Mouse (Mus musculus): ENCODE measurements around the gene Egln2.

The Egln2 gene

DNA sequence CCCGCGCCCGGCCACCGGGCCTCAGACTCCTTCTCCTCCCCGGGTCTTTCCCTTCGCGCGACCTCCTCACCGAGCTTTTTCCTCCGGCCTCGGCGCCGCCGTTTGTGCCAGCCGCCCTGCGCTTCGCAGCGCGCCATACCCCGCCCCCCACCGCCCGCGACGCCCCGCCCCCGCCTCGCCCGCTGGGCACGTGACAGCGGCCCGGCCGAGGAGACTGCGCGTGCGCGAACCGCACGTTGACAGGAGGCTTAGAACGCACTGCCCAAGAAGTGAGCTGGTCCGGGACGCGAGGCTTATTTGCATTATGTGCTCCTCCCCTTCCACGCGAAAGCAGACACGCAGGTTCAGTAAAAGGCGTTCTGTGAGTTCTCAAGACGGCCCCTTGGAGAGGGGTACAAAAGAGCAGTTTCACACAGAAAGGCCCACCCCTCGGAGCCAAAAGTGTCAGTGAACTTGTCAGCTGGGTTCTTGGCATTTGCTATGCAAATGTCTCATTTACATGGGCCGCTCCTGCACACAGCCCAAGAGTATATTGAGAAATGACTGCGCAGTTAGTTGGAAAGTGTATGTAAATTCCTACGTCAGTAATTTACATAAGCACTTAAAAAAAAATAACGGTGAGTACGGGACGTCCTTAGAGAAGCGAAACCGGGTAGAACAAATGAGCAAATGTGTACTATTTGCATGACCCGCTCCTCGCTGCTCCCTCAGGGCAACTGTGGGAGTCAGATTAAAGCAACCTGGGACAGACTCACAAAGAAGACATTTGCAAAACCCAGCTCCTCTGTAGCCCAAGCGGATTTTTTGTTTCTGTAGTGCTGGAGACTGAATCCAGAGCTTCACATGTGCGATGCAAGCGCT lies at the start of gene Egln2:
Gene Egln2 (minus strand): TSS at position 189 of the 861 bp plus-strand sequence.
- peak; percentile 95 for DNase-seq

DNA sequence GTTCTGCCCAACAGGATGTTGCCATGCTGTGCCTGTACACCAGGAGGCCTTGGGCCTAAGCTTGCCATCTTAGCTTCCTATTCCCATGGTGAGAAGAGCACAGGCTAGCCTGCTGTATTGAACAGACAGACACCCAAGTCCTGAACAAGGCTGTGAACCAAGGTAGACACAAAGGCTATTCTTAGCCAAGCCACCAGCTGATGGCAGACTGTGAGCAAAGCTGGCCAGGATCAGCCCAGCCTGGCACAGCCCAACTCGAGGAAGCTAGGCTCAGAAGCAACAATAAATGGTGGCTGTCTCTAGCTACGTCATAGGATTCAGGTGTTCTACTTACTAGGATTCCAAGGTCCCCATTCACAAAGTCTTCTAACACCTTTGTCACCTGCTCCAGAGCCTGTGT lies 46.0 kb upstream of the Egln2 start:
- DNase-seq: no peak

DNA sequence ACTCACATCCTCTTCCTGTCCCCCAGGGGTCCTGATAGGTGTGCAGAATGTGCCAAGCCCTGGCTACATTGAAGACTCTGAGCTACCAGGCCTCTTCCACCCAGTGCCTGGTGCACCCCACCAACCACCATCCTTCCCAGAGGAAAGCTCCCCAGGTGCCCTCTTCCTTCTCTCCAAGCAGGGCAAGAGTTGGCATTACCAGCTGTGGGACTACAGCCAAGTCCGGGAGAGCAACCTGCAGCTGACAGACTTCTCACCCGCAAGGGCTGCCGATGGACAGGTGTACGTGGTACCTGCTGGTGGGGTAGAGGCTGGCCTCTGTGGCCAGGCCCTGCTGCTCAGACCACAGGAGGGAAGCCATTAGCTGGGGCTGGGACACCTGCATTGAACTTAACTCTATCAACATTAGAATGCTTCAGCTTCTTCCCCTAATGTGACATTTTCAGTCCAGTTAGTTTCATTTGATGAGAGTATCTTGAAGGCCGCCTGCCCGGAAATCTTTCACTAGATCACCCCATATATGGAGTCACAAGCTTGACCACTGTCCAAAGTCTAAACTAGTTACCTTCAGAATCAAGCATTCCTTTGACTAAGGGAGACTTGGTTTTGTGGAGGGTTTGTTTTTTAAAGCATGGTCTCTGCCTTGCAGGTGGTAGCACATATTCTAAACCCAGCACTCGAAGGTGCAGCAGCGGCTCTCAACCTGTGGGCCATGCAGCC lies 37.3 kb upstream of the Egln2 start:
- DNase-seq: peak; percentile 64

DNA sequence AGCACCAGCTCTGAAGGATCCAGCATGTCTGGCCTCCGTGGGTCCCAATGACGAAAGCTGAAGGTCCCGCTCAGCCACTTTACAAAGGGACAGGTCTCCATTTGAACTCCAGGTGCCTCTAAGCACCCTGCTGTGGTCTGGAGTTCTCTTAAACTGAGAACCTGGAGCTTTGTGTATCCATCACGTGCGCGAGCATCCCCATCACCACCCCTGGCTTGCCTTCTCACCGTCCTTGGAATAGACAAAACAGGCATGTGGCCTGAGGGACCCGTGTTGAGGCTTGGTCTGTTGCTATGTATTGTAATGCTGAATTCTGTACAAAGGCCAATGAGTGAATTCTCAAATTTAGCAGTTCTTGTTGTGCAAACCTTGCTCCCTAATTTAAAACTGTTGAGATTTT lies 32.2 kb upstream of the Egln2 start:
- no peak for DNase-seq

DNA sequence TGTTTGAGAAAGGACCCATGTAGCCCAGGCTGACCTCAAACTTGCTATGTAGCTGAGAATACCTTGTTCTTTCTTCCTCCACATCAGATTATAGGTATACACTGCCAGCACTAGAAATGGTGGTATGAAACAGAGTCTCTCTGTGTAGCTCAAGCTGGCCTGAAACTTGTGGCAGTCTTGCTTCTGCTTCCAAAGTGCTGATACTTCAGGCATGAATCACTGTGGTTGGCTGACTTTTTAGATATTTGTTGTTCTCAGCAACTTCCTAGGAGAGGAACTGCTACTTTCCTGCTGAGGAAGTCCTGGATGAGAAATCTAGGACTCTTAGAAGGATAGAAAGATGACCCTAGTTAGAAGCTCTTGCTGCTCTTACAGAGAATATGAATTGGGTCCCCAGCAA lies 31.8 kb upstream of the Egln2 start:
- no peak for DNase-seq

DNA sequence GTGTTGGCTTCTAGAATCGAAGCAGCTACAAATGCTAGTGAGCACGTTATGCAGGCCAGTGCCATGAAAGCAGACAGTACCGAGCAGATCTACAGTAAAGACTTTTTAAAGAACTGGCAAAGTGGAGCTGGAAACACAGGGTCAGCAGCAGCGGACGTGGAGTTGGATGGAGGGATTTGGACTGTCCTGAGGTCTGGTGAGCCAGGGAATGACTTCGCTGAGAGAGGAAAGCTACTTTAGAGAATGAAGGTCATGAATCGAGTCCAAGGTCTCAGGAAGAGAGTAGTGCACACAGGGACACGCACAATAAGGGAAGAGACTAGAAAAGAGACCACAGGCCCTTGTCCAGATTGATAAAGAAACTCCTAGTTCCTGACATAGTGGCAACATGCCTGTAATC lies 31.0 kb upstream of the Egln2 start:
- no peak for DNase-seq

DNA sequence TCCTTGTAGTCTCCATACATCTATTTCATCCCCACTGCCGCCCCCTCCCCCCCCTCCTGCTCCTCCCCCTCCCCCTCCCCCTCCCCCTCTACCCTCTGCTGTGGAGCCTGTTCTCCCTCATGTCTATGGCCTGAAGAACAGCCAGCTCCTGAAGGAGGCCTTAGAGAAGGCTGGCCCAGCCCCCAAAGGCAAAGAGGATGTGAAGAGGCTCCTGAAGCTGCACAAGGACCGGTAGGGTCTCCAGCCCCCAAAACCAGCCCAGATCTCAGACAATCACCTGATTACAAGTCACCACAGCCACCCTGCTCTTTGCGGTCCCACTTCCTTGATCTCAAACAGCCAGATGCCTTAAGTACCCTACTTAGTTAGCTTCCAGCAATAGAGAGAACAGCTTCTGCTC lies 30.5 kb upstream of the Egln2 start:
- no peak for DNase-seq

DNA sequence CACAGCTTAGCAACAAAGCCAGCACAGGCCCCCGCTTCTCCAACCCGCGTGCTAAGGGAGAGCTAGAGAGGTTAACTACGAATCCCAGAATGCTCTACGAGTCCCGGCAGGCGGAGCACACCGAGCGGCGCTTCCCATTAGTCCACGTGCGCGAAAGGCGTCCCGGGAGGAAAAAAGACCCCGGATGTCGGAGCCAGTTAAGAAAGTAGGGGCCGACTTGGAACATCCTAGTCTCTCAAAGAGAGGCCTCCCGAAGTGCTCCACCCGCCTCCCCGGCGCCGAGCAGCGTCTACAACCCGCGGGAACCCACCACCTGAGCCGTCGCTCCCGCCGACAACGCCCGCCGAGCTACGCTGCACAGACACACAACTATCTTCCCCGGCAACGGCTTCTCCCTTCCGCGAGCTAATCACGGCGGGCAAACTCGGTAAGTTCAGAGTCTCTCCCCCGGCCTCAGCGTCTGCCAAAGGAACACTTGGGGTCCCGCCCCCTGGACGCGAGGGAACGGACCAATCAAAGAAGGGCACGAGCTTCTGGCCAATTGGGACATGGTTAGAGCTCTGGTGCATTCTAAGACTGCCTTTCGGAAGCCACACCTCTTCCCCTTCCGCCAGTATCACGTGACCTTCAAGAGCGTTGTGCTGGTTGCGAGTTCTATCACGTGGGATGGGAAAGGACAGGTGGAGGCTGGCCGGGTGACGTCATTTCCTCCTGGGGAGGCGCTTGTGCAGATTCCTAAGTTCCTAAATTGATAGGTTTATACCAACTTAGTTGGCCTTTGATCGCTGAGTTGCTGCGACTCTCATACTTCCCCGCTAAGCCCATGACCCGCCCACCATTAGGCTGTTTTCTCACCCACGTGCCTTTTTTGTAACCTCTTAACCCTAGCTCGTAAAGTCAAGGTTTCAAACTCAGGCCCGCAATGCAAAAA lies 29.3 kb upstream of the Egln2 start, which contains the start of the genes BC024978 and Snrpa:
Gene BC024978 (plus strand): TSS at position 101 of the 931 bp plus-strand sequence.
Gene Snrpa (minus strand): TSS at position 591 of the 931 bp plus-strand sequence.
- DNase-seq: peak; percentile 99

DNA sequence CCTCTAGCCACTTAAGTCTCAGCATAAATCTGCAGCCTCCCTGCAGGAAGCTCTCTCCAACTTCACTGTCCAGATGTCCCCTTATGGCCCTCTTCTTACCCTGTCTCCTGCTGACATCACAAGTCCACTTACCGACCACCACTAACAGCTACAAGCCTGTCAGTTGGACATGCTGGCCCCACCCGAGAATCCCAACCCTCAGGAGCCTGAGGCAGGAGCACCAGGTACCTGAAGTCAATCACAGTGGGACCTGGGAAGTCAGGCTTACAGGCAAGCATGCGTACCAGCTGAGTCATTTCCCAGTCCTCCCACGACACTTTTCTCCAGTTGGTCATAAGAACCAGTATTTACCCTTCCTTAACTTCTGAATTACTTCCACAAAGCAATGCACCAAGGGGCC lies 27.1 kb upstream of the Egln2 start:
- no peak for DNase-seq

DNA sequence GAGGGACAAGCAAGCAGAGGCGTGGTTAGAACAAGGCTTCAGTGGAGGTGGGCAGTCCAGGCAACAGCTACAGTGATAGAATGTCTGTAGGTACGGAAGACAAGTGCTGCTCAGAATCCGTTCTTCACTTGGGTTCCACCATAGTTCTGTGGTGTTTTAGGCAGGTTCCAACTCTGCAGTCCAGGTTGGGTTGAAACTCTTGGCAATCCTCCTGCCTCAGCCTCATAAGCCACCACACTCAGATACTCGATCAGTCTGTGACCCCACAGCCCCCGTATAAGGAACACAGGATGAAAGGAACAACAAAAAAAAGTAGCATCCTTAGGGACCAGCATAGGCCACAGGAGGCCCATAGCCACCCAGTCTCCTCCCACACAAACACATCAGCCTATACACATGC lies 25.8 kb upstream of the Egln2 start:
- DNase-seq: no peak

DNA sequence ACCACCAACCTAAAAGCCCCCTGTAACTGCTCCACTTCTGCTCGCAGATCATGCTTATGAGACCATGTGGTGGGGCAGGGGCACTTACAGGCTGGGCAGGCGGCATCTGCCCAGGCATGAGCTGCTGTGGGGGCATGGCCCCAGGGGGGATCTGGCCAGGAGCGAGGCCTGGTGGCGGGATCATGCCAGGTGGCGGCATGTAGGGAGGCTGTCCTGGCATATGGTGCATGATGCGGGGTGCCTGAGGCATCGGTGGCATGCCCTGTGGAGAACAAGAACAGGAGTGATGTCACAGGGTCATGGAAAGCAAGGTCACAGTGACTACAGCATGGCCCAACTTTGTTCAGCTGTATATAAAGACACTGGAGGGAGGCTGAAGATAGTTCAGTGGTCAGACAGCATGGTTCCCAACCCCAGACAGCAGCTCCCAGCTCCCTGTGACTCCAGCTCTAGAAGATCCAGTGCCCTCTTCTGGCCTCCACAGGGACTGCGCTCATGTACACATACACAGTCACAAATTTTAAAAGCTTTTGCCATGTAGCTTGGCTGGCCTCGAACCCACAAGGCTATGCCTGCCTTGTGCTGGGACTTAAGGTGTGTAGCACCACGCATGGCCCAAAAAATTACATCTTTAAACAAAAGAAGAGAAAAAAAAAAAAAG lies 22.8 kb upstream of the Egln2 start:
- DNase-seq: no peak

DNA sequence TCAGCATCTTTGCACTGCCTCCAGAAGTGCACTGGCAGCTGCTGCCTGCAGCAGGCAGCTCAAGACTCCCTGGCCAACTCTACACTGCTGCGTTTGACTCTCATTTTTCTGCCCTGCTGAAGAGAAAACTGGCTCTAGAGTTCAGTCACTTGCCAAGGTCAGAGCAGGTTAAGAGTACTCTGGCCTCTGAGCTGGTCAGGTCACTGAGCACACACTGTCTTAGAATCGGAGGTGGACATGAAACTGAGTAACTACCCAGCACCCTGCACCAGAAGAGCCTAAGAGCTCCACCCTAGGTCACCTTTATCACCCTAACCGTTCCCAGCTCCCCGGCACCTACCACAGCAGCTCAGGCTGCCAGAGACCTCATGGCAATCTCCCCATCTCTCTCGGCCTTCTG lies 19.4 kb upstream of the Egln2 start:
- no peak for DNase-seq

DNA sequence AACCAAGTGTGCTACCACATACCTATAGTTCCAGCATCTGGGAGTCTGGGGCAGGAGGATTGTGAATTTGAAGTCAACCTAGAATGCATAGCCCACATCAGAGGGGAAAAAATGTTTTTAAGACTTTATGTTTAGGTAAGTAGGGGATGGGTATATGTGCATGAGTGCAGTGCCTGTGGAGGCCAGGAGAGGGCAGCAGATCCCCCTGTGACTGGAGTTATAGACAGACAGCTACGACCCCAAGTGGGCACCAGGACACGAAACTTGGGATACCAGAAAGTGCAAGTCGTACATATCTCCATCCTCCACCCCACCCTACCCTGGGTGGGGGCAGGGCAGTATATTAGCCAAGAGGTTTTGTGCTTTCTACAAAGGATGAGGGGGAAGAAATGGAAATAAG lies 18.4 kb upstream of the Egln2 start:
- DNase-seq: no peak

DNA sequence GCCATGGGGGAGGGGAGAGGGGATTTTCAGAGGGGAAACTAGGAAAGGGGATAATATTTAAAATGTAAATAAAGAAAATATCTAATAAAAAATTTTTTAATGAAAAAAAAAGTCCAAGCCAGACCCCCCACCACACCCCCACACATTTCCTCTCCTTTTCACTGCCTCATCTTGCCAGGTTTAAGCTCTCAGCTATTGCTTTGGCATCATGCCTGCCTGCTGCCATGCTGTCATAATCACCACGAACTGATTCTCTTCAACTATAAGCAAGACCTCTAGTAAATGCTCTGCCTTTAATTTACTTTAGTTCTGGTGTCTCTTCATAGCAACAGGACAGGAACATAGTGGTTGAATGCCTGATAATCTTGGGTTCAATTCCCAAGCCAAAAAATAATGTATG lies 15.9 kb upstream of the Egln2 start:
- no peak for DNase-seq

DNA sequence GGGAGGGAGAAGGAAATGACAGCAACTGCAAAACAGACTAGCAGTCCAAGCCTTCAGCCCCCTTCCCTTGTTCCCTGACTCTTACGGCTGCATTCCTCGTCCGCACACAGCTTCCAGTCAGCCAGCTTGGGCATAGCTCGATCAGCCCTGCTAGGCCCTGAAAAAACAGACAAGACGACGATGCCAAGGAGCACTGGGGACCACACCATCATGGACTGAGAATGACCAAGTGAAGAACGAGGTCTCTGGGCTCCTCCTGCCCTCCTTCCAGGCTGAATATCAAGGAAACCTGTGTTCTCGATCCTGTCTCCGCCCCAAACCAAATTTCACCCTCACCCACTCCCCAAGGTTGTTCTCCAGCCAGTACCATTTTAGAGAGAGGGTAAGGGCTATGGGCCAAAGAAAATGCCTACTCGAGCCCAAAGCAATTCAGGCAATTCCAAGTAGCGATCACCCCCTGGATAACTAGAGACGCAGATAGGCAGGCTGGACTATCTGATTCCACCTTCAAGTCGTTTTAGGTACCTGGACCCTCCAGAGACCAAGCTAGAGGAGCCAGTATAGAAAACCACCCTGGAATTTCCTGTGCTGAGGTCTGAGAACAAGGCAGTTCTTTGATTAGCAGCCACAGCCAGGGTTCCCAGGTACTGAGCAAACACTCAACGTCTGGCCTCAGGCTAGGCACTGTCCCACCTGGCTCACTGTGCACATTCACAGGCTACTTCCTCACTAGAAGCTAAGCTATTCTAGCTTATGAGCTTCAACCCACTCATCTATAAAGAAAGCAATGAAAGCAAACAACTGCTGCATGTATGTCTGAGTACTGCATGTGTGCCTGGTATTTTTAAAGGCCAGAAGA lies 14.5 kb upstream of the Egln2 start, which contains the start of the genes Gm21983 and Mia:
Gene Gm21983 (minus strand): TSS at position 250 of the 859 bp plus-strand sequence.
Gene Mia (minus strand): TSS at position 321 of the 859 bp plus-strand sequence.
- DNase-seq: peak; percentile 33

DNA sequence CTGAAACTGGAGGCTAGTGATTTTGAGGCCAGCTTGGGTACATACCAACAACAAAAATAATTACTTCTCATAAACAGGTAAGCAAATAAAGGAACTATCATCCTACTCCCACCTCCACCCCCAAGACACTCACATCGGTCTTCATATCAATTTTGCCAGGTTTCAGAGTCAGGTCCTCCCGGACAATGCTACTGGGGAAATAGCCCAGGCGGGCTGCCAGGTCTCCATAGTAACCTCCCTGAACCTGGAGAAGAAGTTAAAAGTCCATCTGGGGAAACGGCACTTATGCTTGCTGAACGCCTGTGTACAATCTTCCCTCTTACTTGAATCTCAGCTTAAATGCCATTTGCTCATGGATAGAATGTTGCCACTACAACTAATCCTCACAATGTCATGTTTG lies 13.4 kb upstream of the Egln2 start:
- DNase-seq: peak; percentile 61

DNA sequence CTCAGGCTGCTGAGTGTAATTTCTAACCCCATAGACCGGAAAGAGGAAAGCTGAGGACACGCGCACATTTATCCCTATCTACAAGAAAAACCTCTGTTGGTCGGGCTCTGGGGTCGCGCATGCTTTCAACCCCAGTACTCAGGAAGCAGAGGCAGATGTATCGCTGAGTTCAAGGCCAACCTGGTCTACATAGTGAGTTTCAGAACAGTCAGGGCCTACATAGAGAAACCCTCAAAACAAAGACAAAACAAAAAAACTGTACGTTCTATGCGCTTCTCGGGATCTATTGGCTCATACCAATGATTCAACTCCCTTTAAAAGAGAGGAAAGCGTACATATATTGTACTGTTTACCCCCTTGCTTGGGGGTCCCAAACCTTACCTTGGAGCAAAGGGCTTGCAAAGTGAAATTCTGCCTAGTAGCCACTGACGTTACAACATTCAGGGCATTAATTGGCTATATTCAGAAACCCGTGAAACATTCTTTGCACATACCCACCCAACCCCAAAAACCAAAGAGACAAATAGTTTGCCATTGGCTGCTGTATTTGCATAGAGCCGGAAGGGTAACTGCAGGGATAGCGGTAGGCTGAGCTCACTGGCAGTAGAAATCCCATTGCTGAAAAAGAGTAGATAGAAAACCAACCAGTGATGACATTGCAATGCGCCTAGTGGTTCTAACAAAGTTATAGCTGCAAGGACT lies 12.8 kb upstream of the Egln2 start:
- peak; percentile 20 for DNase-seq

DNA sequence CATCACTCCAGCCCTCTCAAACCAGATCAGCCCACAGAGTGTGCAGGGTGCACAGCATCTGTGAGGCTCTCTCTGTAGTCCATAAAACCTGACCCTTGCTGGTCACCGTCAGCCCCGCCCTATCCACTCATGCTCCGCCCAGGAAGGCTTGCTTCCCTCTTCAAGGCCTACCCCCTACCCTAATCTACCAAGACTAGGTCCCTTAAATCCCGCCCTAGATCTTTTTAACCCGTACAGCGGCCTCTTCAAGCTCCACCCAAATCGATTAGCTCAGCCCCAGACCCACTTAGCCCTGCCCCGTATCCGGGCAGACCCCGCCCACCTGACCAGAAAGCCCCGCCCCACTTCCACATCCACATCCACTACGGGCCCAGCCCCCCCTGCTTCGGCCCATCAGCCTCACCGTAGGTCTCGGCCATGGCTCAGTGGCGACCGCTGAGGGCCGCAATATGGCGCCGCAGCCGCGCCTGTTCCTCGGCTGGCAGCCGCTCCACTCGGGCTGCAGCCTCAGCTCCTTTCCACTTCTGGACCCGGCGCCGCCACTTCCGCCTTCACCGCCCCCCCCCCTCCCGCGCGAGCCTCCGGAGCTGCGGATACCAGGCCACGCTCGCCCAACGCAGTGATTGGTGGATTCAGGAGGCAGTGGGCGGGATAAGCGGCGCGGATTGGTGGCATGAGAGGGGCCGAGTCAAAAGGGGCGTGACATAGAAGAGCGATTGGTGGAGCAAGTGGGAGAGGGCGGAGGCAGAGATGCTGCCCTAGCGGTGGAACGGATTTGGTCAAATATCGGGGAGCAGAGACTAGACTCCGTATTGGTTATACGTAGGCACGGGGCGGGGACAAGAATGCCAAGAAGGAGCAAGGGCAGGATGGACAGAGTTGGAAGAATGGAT lies 12.0 kb upstream of the Egln2 start, which contains the start of gene Rab4b:
Gene Rab4b (minus strand): TSS at position 573 of the 893 bp plus-strand sequence.
- peak; percentile 100 for DNase-seq

DNA sequence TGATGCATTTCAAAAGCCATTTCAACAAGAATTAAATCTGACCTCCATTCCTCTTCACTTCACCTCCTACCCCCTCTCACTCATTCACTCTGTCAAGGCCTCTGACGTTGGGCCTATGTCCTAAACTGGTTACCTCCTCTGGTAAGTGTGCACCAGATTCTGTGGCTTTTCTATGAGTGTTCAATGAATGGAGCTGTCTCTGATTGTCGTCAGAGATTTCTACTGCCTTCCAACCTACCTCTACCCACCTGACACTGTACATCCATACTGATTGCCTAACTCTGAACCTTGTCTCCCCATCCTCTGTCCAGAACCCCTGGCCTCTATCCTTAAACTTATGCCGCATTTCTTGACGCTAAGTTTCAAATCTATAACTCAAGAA lies 11.3 kb upstream of the Egln2 start:
- DNase-seq: no peak

Data from cerebellum, adult 11-12 months (tissue).